Mouse (Mus musculus) lung, embryonic 15.5 days (tissue): Measurements from ENCODE around the gene Tgm1. TPM values are rescaled to one million over a fixed set of nuclear protein-coding genes. Genes with fewer than 3 reads are reported as not detected.

Source experiments
- ATAC-seq: fragments of 200-750 bp; cut with Nextera tagmentation; 2 replicates; pipeline ENCODE4 v1.8.0; 2017; ENCODE audit warnings: moderate number of reproducible peaks, borderline replicate concordance; ENCODE audit not compliant: low FRiP score, low TSS enrichment; ENCODE audit errors: extremely low read depth
- H3K27ac ChIP-seq: fragments of 300-500 bp; sonication (generic); 2 replicates; pipeline ENCODE4 v1.5.1; 2015; ENCODE audit warnings: moderate library complexity, mild to moderate bottlenecking, inconsistent platforms
- H3K27me3 ChIP-seq: fragments of 300-500 bp; sonication (generic); 2 replicates; pipeline ENCODE4 v1.6.1; 2015; ENCODE audit warnings: inconsistent platforms
- H3K36me3 ChIP-seq: fragments of 300-500 bp; sonication (generic); 2 replicates; pipeline ENCODE4 v1.6.1; 2015; ENCODE audit warnings: inconsistent platforms
- H3K4me1 ChIP-seq: fragments of 300-500 bp; sonication (generic); 2 replicates; pipeline ENCODE4 v1.6.1; 2015; ENCODE audit warnings: inconsistent platforms
- H3K4me2 ChIP-seq: fragments of 300-500 bp; sonication (generic); 2 replicates; pipeline ENCODE4 v1.6.1; 2015; ENCODE audit warnings: inconsistent platforms, mild to moderate bottlenecking, moderate library complexity
- H3K4me3 ChIP-seq: fragments of 300-500 bp; sonication (generic); 2 replicates; pipeline ENCODE4 v1.5.1; 2015; ENCODE audit warnings: mild to moderate bottlenecking, inconsistent platforms
- H3K9ac ChIP-seq: fragments of 300-500 bp; sonication (generic); 2 replicates; pipeline ENCODE4 v1.6.1; 2015; ENCODE audit warnings: inconsistent platforms
- H3K9me3 ChIP-seq: fragments of 300-500 bp; sonication (generic); 2 replicates; pipeline ENCODE4 v1.6.1; 2016; ENCODE audit warnings: inconsistent platforms
- WGBS: fragments of 180-500 bp; shearing (Covaris S2); methylation state at CpG from one replicate; pipeline ENCODE4 v1.1.7; 2015; 5-methylcytosine and 5-hydroxymethylcytosine counted together
- polyA plus RNA-seq: library from polyadenylated mRNA; unstranded; fragments of >200 nt; fragmentation: Nextera tagmentation; extraction: Ambion mirVana; gene quantifications from 2 replicates; pipeline ENCODE4 v1.2.1, GENCODE M21; 2015

The Tgm1 gene
- polyA plus RNA-seq, 1 experiment from 2014 or later, result 2.8 TPM

DNA sequence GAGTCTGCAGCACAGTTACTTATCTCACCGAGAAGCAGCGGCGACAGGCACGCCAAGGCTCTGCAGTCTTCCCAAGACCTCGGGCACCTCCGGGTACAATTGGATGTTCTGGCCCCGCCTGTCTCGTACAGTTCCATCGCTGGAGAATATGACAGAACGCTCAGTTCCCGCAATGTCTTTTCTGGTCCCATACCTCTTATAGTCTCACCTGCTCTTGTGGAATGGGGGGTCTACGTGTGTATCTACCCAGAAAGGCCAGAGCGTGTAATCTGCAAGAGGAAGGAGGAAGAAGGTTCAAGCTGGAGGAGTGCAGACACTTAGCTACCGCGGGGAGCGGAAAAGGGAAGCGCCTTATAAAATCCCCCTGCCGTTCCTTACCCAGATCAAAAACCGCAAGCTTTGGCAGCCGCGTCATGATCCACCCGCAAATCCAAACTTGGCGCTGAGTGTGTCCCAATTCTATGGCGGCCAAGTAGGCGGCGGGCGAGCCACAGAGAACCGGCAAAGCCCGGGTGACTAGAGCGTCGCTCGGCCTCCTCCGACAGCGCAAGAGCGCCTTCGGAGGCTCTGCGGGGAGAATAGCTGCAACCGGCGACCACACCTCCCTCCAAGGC is 53.7 kb downstream of the Tgm1 start, which contains the start of gene Mdp1:
Mdp1 (minus strand) TSS at position 549 of the 614 bp plus-strand sequence.
- peak within 1 kb of the TSS; percentile 63 for H3K9ac ChIP-seq
- H3K27me3 ChIP-seq, result no peaks in the 10 kb centered on the region
- H3K27ac ChIP-seq, result peak within 1 kb of the TSS; percentile 60
- ATAC-seq, result peak; percentile 94
- peak within 1 kb of the TSS; percentile 65 for H3K4me3 ChIP-seq
- peak within 1 kb of the TSS; percentile 58 for H3K4me2 ChIP-seq
- H3K4me1 ChIP-seq, result peaks cover 15% of the 10 kb centered on the region; the same call in 1 of the 2 replicates
- under 1% methylated on average over 39 of the region's 39 CpGs for WGBS
- H3K9me3 ChIP-seq, result no peaks in the 10 kb centered on the region
- peaks cover 32% of the 10 kb centered on the region for H3K36me3 ChIP-seq

DNA sequence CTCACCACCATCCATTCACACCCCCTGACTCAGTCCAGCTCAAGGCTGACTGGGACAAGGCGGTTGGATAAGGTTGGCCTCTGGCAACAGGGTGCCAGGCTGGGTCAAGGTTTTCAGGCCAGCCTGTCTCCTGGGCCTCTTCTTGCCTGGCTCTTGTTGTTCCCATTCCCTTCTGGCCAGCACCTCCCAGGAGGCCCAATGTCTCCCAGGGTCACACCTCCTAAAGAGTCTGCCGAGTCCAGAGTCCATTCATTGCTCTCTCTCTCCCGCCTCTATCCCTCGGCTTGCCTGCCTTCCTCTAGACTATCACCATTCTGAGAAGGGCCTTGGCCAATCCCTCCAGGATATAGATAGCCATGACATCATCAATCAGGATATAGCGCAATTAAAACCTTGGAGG is 55.7 kb downstream of the Tgm1 start:
- Histone ChIP-seq H3K27ac (no peak overlapping the region), H3K4me2 (no peak overlapping the region), H3K36me3 (peaks cover 22% of the 10 kb centered on the region), H3K27me3 (no peaks in the 10 kb centered on the region), H3K4me3 (no peak overlapping the region), H3K9ac (no peak overlapping the region), H3K9me3 (no peaks in the 10 kb centered on the region), H3K4me1 (peaks cover 15% of the 10 kb centered on the region; the same call in 1 of the 2 replicates)
- 84% methylated on average over 5 of the region's 5 CpGs for WGBS
- ATAC-seq, result no peak

DNA sequence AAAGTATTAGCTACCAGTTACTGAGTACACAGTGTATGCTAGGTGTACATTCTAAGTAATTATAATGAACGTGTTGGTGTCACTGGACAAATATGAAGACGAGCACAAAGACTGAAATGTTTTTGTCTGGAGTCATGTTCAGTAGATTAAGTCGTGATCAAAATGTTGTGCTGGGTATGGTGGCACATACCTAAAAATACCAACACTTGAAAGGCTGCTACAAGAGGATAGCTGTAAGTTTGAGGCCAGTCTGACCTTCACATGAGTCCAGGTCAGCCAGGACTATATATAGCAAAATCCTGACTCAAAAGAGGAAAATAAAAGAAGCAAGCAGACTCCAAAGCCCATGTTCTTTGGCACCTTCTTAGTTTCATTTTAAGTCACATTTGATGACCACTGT is 56.8 kb downstream of the Tgm1 start:
- Histone ChIP-seq H3K4me3 (no peak overlapping the region), H3K4me2 (no peak overlapping the region)
- no peak for ATAC-seq

DNA sequence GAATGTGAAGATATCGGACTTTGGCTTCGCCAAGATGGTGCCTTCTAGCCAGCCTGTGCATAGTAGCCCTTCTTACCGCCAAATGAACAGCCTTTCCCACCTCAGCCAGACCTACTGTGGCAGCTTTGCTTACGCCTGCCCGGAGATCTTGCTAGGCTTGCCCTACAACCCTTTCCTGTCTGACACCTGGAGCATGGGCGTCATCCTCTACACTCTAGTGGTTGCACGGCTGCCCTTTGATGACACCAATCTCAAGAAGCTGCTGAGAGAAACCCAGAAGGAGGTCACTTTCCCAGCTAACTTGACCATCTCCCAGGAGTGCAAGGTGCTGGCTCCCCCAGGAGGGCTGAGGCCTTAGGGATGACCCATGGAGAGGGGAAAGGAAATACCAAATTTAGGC is 62.2 kb downstream of the Tgm1 start:
- Histone ChIP-seq H3K27ac (no peak overlapping the region), H3K9me3 (no peaks in the 10 kb centered on the region), H3K4me1 (no peaks in the 10 kb centered on the region), H3K9ac (no peak overlapping the region), H3K27me3 (no peaks in the 10 kb centered on the region), H3K36me3 (peaks cover 6% of the 10 kb centered on the region), H3K4me2 (no peak overlapping the region), H3K4me3 (no peak overlapping the region)
- no peak for ATAC-seq
- WGBS, result 74% methylated on average over 7 of the region's 7 CpGs

More for the DNA sequence above, 56.8 kb downstream of the Tgm1 start:
- no peaks in the 10 kb centered on the region for H3K9me3 ChIP-seq
- H3K27ac ChIP-seq, result no peak overlapping the region
- WGBS, result 83% methylated on average over 3 of the region's 3 CpGs
- H3K9ac ChIP-seq, result no peak overlapping the region
- H3K4me1 ChIP-seq, result peaks cover 15% of the 10 kb centered on the region; the same call in 1 of the 2 replicates
- H3K27me3 ChIP-seq, result no peaks in the 10 kb centered on the region
- peaks cover 16% of the 10 kb centered on the region for H3K36me3 ChIP-seq

Other genes with a start within 250 kb of the Tgm1 start
- 112 and 114 TPM in 2 replicates for gene Dhrs4, start 235.2 kb downstream of the Tgm1 start, polyA plus RNA-seq
- gene Carmil3, start 223.3 kb downstream of the Tgm1 start, polyA plus RNA-seq, result 1.3 and 1.6 TPM in 2 replicates
- gene Cpne6, start 203.5 kb downstream of the Tgm1 start, polyA plus RNA-seq, result 0.11 and 0.23 TPM in 2 replicates
- gene Nrl, start 188.9 kb downstream of the Tgm1 start, polyA plus RNA-seq, result not detected in 2 replicates
- gene Pck2, start 173.7 kb downstream of the Tgm1 start, polyA plus RNA-seq, result 66.0 and 67.2 TPM in 2 replicates
- gene Dcaf11, start 153.9 kb downstream of the Tgm1 start, polyA plus RNA-seq, result 67.7 and 72.6 TPM in 2 replicates
- gene A730061H03Rik, start 153.5 kb downstream of the Tgm1 start, polyA plus RNA-seq, result 0.79 and 1.2 TPM in 2 replicates
- 3.3 and 3.7 TPM in 2 replicates for gene Fitm1, start 138.3 kb downstream of the Tgm1 start, polyA plus RNA-seq
- 168 and 171 TPM in 2 replicates for gene Psme1, start 135.8 kb downstream of the Tgm1 start, polyA plus RNA-seq
- 4.1 and 5.1 TPM in 2 replicates for gene Emc9, start 128.6 kb downstream of the Tgm1 start, polyA plus RNA-seq
- gene Psme2, start 122.8 kb downstream of the Tgm1 start, polyA plus RNA-seq, result 234 and 238 TPM in 2 replicates
- gene Rnf31, start 122.2 kb downstream of the Tgm1 start, polyA plus RNA-seq, result 14.5 and 16.0 TPM in 2 replicates
- 12.5 and 14.4 TPM in 2 replicates for gene Irf9, start 110.4 kb downstream of the Tgm1 start, polyA plus RNA-seq
- gene Rec8, start 95.9 kb downstream of the Tgm1 start, polyA plus RNA-seq, result 22.9 and 25.5 TPM in 2 replicates
- 81.2 and 95.6 TPM in 2 replicates for gene Ipo4, start 78.0 kb downstream of the Tgm1 start, polyA plus RNA-seq
- gene Gm49378, start 76.0 kb downstream of the Tgm1 start, polyA plus RNA-seq, result 0.44 and 2.0 TPM in 2 replicates
- gene Tm9sf1, start 70.1 kb downstream of the Tgm1 start, polyA plus RNA-seq, result 119 and 126 TPM in 2 replicates
- gene Tssk4, start 63.7 kb downstream of the Tgm1 start, polyA plus RNA-seq, result 0.88 and 1.1 TPM in 2 replicates
- 56.5 TPM in 2 replicates for gene Mdp1, start 53.4 kb downstream of the Tgm1 start, polyA plus RNA-seq
- gene Gmpr2, start 42.0 kb downstream of the Tgm1 start, polyA plus RNA-seq, result 60.2 and 68.1 TPM in 2 replicates
- 509 and 542 TPM in 2 replicates for gene Nedd8, start 41.8 kb downstream of the Tgm1 start, polyA plus RNA-seq
- gene Tinf2, start 32.1 kb downstream of the Tgm1 start, polyA plus RNA-seq, result 46.9 and 48.3 TPM in 2 replicates
- gene Rabggta, start 8.3 kb upstream of the Tgm1 start, polyA plus RNA-seq, result 31.8 and 33.2 TPM in 2 replicates
- gene Dhrs1, start 31.8 kb upstream of the Tgm1 start, polyA plus RNA-seq, result 86.7 and 88.4 TPM in 2 replicates
- gene Nop9, start 31.8 kb upstream of the Tgm1 start, polyA plus RNA-seq, result 39.2 and 41.4 TPM in 2 replicates
- gene Cideb, start 44.5 kb upstream of the Tgm1 start, polyA plus RNA-seq, result 0.55 and 0.80 TPM in 2 replicates
- gene Ltb4r2, start 47.5 kb upstream of the Tgm1 start, polyA plus RNA-seq, result 0.25 and 0.35 TPM in 2 replicates
- gene Ltb4r1, start 52.0 kb upstream of the Tgm1 start, polyA plus RNA-seq, result 1.7 and 2.6 TPM in 2 replicates
- gene Adcy4, start 70.2 kb upstream of the Tgm1 start, polyA plus RNA-seq, result 14.3 and 18.0 TPM in 2 replicates
- 43.4 and 45.6 TPM in 2 replicates for gene Ripk3, start 74.9 kb upstream of the Tgm1 start, polyA plus RNA-seq
- 50.9 and 52.7 TPM in 2 replicates for gene Nfatc4, start 109.2 kb upstream of the Tgm1 start, polyA plus RNA-seq
- 19.5 and 19.7 TPM in 2 replicates for gene Nynrin, start 140.1 kb upstream of the Tgm1 start, polyA plus RNA-seq
- gene Cbln3, start 170.5 kb upstream of the Tgm1 start, polyA plus RNA-seq, result 0.88 and 1.2 TPM in 2 replicates
- 18.3 and 18.8 TPM in 2 replicates for gene Khnyn, start 171.0 kb upstream of the Tgm1 start, polyA plus RNA-seq
- 51.8 and 52.9 TPM in 2 replicates for gene Sdr39u1, start 186.4 kb upstream of the Tgm1 start, polyA plus RNA-seq
- gene Cma1, start 230.7 kb upstream of the Tgm1 start, polyA plus RNA-seq, result 4.3 and 5.9 TPM in 2 replicates
- gene Cma2, start 237.1 kb upstream of the Tgm1 start, polyA plus RNA-seq, result not detected in 2 replicates